Mouse (Mus musculus): ENCODE results near the gene Pinlyp.

DNA sequence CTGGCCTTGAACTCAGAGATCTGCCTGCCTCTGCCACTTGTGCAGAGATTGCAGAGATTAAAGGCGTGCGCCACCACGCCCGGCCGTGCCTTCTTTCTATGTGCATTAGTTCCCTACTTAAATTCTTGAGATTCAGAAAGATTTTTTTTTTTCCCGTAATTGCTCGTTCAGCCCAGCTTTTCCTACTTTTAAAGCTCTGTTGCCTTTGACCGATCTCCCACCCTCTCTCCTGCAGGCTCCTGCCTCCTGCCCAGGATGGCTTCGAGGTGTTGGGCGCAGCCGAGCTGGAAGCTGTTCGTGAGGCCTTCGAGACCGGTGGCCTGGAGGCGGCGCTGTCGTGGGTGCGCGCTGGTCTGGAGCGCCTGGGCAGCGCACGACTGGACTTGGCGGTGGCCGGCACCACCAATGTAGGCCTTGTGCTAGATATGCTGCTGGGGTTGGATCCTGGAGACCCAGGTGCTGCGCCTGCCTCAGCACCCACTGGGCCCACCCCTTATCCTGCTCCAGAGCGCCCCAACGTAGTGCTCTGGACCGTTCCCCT lies 12.8 kb downstream of the Pinlyp start:
- TF ChIP-seq CTCF (IDR thresholded peaks at IDR 0.05; ENCODE audit: control insufficient read depth, insufficient read depth, insufficient replicate concordance, low read depth, low read length) (no peak), POLR2A (IDR thresholded peaks at IDR 0.05; ENCODE audit: control insufficient read depth, low read depth, low read length) (no peak)
